Mouse (Mus musculus) embryo, embryonic 10.5 days (tissue): ENCODE results near the gene Gpr183.

Experiments used
- DNase-seq: peaks from one replicate; pipeline ENCODE4 v3.0.0-alpha.2; 2015; ENCODE audit warnings: low spot score

Gene Gpr183

DNA sequence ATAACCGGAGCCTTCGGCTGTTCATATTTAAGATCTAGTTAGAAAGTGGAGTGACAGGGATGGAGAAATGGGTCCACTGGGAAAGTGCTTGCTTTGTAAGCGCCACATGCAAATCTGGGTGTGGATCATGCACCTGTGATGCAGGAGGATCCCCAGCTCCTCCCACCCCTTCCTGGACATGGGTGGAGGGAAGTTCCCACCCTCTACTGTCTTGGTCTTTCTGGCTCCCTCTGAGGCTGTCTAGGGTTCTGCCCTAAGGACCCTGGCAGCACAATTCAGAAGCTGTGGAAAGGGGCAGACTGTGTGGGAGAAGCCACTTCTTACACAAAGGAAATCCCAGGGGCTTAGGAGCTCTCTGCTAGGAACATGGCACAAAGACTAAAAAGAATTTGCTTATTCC lies 33.4 kb downstream of the Gpr183 start:
- no peak for DNase-seq

DNA sequence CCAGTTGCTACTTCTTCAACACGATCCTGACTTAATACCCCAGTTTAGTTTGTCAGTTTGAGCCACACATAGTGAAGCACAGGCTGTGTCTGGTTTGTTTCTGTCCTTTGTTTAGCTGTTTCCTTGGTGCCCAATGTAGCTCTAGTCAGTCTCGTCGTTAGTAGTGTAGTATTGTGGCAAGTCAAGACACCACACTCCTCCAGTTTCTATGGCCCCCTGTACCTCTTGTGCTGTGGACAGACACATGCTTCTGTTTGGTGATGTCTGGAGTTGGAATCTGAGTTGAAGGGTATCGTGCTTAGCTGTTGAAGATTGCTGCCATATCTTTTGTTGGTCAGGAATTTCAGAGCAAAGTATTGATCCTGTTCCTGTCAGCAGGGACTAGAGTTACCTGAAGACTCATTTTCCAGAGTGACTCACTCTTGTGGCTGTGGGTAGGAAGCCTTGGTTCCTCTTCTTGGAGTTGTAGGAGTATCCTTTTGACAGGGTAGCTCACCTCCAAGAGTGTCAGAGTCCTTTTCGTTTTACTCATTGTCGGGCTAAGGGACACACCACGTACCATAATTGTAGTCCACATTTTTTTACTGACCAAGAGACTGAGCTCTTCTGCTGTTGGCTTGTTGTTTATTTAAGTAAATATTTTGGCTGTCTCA lies 34.1 kb downstream of the Gpr183 start:
- DNase-seq, result no peak

DNA sequence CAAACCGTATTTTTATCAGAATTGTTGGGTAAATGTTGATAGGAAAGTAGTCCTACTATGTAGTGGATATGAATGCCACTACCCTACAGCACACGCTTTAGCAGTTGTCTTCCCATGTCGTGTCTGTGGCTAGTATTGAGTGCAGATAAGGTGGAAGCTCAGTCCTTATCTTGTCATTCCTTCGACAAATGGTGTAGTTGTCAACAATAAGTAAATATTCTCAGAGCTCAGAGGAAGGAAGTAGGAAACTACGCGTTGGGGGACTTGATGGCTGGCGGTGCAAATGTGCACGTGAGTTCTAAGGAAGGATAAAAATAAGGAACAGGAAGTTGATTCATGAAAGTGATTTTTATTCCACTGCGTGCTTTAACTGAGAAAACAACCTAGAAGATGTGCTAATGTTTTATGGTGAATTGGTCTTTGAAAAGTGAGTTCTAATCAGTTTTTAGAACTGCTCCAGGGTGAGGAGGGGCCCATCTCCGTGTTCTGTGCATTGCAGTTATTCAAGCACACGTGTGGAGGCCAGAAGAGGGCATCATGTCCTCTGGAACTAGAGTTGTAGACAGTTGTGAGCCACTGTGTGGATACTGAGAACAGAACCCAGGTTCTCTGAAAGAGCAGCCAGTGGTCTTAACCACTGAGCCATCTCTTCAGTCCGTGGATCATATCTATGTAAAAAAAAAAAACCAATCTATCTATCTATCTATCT lies 35.6 kb downstream of the Gpr183 start:
- no peak for DNase-seq

DNA sequence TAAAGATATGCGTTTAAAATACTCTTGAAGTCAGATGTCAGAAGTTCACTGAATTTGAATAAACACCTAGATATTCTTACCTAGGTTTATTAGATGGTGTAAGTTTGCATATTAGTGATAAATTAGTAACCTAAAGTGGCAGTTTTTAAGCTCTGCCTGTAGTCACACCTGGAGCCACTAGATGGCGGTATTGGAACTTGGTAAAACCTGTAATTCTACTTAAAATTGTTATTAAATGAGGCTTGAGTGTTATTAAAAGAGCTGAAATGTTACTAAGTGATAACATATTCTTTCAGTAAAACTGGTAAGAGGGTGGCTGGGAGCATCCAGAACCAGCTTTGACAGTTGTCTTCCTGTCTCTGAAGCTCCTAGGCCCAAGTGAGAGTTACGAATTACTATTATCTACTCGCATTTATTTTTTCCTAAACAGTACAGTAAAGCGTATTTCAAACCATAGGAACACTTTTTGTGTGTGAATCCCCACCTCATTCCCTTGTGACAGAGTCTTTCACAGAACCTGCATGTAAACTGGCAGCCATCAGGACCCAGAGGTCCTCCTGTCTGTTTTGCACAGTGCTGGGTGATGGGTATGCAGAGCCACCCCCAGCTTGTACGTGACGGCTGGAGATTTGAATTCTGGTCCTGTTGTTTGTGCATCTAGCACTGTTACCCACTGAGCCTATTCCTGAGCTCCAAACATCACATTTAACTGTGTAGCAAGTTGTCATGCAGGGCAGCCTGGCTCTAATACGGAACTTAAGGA lies 36.4 kb downstream of the Gpr183 start:
- peak; percentile 80 for DNase-seq

DNA sequence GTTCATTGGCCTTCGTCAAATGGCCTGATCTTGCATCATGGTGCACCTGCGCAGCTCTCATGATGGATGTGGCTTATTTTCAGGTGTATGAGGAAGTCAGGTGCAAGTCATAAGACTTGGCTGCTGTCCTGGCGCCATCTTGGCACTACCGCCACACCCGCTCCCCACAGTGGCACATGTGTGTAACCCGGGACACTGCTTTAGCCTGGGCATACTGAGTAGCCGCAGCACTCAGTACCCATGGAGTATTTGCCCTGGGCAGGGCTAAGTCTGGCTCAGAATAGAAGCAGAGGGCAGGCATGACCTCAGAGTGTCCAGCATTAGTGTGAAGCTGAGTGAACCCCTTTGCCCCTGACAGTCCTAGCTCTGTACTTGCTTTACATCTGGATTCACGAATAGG lies 37.5 kb downstream of the Gpr183 start:
- DNase-seq, result no peak

DNA sequence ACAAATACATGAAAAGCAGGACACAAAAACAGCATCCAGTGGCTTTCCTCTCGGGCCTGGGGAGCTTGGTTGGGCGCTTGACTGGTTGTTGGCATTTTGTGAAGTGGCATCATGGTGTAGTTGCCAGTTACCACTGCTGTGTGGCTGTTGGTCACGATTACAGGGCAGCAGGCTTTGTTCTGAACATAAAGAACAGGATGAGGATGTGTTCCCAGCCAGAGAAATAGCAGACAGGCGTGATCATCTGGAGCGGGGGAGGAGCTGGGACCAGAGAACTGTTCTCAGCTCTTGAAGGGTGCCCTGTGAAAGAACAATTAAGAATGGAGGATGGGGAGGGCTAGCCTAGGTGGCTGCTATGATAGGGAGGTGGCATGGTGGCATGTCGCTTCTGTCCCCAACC lies 38.1 kb downstream of the Gpr183 start:
- no peak for DNase-seq

DNA sequence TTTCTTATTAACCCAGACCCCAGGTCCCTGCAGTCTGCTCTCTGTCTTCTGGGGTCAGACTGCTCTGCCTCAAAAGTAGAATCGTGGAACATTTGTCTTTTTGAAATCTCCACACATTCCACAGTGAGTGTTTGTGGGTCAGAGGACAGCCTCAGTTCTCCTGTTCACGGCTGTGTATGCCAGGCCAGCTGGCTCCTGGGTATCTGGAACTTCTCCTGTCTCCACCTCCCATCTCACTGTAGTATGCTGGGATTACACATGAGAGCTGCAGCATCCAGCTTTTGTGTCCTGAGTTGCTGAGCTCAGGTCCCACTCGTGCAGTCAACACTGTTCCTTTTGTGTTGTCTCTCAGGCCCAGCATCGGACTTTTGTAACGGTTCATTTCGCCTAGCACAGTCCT lies 40.1 kb downstream of the Gpr183 start:
- DNase-seq, result no peak

DNA sequence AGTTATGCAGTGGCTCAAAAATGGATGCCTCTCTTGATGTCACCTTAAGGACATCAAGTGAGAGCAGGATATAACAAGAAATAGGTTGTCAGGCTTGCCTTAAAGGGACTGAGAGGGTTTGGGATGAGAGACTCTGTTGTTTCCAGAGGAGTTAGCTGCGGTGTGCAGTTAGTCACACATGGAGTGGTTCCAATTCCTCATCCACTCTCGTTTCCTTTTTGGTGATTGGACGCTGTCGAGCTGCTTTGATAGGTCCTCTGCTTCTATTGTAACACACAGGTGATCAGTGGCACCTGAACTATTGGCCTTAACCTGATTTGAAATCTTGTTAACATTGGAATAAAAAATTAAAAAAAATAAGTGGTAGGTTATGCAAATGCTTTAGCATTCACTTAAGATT lies 42.3 kb downstream of the Gpr183 start:
- no peak for DNase-seq

DNA sequence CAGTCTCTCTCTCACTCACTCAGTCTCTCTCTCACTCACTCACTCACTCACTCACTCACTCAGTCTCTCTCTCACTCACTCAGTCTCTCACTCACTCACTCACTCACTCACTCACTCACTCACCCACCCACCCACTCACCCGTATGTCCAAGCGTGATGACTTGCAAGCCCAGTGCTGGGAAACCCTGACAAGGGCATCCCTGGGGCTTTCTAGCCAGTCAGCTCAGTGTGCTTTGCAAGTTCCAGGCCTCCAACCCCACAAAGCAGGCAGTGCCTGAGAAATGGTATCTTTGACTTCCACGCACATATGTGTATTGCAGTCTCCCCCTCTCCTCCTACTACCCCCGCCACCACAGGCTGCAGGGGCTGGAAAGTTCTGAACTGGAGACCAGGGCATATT lies 43.0 kb downstream of the Gpr183 start:
- DNase-seq, result no peak

DNA sequence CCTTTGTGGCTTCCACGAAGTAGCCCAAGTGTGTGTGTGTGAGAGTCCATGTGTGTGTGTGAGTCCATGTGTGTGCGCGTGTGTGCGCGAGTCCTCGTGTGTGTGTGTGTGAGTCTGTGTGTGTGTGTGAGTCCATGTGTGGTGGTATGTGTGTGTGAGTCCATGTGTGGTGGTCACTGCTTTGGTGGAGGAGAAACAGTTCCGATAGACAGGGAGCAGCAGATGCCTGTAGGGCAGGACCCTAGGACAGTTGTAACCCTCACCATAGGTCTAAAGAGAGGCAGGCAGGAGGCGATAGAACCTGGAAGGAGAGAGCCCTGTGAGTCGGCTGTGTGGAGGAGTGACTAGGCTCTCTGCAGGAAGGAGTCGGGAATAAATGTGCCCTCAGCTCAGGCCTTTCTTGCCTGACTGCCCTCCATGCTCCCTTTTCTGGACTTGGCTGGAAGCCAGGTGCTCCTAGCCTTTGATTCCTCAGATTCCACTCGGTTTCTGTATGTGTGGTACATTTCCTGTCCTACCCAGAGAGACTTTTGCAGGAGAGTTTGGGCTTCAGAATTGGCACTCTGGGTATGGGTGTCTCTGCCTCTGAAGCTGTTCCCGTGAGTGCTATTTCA lies 44.4 kb downstream of the Gpr183 start:
- DNase-seq, result no peak

DNA sequence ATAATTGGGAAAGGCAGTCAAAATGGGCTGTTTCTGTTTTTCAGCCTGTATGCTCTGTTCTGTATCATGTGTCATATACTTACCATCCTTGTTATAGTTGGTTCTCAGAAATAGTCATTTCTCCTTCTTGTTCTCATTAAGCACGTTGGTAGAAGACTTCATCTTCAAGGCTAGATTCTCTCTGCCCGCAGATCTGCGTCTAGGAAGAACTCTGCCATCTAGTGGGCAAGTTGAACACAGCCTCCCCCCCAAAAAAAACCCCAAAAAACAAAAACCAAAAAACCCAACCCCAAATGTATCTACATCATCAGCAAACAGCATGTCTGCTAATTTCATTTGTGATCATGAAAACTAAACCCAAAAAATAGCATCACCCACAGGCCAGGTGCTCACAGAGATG lies 45.2 kb downstream of the Gpr183 start:
- DNase-seq, result peak; percentile 31

DNA sequence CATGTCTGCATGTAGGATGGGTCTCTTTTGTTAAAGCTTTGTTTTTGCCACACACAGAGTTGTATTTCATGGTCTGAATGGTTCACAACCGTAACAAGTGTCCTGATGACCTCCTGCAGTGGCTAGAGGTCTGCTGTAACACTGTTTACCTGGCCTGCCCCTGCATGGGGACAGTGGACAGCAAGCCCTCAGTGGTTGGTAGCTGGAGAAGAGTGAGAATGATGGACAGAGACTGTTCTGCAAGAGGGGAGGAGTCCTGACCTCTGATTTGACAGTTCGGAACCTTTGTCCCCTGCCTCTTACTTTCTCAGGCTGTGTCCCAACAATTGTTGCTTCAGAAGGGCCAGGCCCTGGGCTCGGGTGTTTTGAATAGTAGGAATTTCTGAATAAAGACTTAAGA lies 46.7 kb downstream of the Gpr183 start:
- DNase-seq, result no peak

DNA sequence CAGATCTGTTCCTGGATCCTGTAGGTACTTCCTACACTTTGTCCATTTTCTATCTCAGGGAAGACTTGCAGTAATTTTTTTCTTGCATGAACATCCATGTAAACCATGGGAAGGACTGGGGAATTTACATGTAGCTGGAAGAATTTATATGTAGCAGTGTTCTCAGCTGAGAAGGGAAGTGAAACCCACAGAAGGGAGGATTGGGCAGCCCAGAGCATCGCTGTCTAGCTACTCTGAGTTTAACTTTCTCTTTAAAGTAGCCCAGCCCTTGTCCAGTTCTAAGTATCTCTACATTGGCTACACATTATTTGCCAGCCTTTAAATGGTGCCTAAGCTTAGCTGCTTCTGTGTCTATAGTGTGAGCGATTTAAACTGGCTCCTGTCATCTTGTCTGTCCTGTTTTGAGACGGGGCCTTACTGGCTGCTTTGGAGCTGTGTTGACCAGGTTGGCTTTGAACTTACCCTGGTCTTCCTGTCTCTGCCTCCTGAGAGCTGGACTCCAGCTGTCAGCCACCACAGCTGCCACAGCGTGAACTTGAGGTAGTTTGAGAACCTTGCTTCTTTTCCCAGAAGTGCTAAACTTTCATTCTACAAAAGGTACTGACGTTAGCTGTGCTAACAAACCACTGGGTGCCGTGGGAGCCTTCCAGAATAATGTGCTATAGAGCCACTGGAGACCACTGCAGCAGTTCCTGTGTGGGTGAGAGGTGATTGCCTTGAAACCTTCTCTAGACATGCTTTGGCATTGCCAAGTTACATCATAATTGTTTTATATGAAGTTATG lies 48.5 kb downstream of the Gpr183 start:
- no peak for DNase-seq

DNA sequence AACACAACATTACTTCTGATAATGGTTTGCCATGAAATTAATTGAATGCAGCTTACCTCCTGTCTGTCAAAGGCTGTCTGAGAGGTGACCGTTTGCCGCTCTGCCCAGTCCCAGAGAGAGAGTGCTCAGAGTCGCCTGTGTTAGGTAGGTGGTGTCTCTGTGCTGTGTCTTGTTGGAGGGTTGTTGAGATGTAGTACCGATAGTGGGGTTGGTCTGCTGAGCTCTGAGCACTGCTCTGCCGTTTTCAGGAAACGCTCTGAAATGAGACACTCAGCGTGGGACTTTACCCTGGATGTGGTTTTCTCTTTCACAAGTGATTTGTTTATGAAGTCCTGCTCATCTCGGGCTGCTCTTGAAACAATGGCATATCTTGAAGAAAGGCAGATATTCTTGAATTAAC lies 49.4 kb downstream of the Gpr183 start, which contains the start of gene Gpr18:
Gene Gpr18, minus strand, starts transcription at position 161 of the 400 bp plus-strand sequence.
- no peak for DNase-seq

DNA sequence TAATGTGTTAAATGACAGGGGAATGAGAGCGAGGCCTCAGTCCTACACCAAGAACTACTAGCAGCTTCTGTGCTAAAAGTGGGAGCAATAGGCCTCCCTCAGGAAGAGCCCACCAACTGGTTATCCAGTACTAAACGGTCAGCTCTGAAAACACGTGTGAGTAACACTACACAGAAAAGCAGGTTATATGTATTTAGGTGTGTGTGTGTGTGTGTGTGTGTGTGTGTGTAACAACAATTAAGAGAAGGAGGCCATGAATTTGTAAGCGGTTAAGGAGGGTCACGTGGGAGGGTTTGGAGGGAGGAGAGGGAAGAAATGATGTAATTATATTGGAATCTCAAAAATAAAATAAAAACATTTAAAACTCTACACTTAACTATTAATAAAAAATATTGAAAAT lies 49.9 kb downstream of the Gpr183 start:
- no peak for DNase-seq

DNA sequence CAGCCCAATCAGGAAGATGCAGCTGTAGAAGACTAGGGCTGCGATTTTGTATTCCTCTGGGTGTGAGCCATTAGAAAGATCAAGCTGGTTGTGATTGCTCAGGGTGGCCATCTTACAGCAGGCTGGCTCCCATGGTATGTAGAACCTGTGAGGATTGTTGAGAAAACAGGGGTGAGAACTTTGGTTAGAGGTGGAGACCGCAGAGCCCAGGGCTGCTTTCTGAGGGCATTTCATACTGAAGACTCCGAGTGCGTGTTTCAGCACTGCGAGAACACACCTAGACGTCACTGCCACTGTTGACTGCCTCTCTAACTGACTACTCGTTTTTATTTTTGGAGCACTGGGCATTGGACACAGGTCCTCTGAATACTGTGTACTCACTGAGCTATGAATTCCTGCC lies 52.5 kb downstream of the Gpr183 start:
- no peak for DNase-seq

DNA sequence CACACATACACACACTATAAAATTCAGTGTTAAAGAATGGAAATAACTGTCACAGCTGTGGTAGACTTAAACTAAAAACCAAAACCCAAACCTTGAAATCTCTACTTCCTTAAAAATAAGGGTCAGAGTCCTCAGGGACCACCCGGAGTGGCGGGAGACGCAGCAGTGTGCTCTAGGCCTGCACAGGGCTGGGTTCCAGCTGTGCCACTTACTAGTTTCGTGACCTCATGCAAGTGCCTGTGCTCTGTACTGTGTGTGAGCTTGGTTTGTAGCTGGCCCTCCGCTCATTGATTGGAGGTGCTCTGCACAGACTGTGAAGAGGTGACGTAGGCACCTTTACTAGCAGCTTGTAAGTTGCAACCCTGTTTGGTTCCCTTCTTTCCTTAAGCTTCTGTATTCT lies 55.1 kb downstream of the Gpr183 start:
- no peak for DNase-seq

DNA sequence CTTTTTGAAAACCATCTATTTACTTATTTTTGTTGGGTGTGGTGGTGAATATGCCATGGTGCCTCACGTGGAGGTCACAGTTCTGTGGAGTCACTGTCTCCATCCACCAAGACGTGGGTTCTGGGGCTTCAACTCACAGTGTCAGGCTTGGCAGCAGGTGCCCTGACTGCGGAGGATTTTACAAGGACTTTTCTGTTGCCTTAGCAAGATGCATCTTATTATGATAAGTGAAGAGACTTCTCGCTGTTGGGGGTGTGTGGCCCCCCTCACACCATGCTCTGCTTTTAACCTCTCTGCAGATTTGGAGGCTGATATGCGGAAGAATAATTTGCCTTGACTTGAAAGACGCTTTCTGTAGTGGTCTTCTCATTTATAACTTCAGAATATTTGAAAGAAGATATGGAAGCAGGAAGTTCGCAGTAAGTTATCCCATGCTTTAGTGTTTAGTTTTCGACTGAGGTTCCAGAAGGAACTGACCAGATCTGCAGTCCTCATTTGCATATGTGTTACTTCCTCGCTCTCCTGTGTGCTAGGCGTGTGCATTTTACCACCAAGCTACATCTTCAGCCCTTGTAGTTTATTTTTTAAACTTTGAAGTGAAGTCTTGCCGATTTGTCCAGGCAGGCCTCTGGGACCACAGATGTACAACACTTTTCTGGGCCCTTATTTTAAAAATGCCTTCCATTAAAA lies 57.9 kb downstream of the Gpr183 start:
- DNase-seq, result no peak

DNA sequence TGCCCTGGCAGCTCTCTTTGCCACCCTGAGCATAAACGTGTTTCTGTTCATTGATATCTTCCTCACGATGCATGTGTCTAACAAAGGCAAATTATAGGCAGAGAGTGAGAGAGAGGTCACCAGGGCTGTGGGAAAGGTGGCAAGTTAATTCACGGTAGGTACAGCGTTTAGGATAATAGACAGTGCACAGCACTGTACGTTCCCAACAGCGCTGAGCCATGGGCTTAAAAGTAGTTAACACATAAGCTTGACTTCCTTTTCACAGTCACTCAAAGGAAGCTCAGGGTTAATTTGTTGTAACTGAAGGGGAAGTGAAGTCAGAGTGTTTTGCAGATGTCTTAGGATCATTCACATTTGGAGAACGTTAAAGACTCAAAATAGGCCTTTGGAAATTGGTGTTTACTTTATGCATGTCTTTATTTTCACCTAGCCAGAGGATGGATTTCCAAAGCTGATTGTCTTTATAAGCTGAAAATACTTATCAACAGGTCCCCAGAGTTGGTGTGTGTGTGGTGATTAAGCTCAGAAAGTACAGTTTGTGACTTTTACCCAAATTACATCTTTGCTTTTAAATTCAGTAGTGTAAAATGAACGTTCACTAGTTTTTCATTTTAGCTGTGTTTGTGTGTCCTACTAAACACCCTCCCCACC lies 58.5 kb downstream of the Gpr183 start:
- no peak for DNase-seq

DNA sequence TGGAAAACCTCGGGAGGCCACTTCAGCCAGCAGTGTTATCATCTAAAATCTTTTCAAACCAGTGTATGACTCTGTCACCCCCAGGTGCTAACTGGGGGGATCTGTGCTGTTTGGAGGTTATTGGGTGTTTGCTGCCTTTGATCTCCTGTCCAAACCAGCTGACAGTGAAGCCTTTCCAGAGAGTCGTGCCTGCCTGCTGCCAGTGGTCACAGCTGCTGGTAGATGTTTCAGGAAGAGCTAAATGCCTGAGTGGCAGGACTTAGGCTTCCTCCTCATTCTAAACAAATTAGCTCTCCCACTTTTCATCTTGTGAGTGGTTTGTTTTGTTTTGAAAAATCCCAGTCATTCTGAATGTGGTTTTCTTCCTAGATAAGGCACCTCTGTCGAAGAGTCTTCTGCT lies 60.2 kb downstream of the Gpr183 start:
- no peak for DNase-seq

DNA sequence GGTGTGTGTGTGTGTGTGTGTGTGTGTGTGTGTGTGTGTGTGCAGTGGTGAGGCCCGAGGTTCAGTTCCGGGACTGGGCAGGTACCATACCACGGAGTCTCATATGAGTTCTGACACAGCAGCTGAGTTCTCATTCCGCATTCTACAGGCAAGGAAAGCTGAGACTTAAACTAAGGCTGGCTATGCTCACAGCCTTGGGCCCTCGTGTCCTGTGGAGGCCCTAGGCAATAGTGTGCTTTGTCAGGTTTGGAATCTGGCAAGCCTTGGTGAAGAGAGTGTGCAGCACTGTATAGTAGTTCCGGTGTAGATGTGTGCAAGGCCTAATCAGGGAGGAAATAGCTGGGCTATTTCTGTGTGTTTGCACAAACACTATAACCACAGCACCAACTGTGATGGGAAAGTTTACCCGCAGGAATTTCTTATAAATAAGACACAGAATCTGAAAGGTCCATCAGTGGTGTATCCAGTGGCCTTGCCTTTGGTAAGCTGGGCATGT lies 61.6 kb downstream of the Gpr183 start:
- DNase-seq, result no peak
